Mouse (Mus musculus) T-helper 1 cell (primary cell): ENCODE results near the gene Olfr118.
"Not testable (repeated sequence)": the region's sequence is repeated elsewhere in the genome, so short reads cannot be mapped to it uniquely, and the experiment has no call there.

Source experiments
- in situ Hi-C: fragments of 300-600 bp; cut with MboI, MseI; formaldehyde crosslinking; loops from one replicate; pipeline ENCODE4 v1.15.1; 2025; ENCODE audit warnings: high pct_unique_total_duplicates

Gene Olfr118

DNA sequence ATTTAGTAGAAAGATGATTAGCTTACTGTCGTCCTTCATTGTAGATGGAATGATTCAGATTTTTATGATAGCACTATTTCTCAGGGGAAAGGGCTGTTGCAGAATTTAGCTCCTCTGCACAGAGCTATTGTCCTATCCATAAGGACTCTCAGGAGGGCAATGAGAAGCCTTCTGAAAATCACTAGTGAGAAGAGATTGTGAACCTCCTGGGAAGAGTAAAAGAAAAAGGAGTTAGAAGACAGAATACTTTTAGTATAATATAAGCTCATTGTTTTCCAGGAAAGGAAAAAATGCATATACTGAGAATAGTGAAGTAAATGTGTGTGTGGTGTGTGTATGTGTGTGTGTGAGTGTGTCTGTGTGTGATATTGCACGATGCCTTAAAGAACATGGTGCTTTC is at the start of gene Olfr118:
Olfr118 (plus strand) TSS at position 301 of the 400 bp plus-strand sequence.
- in situ Hi-C loops, result no loop called here

GRCm38 (mm10) chr17:37627009-37627408 is 39.8 kb upstream of the Olfr118 start, which contains the start of the genes Olfr115 and Olfr116:
Olfr115 (minus strand) TSS chr17:37627109.
Olfr116 (minus strand) TSS chr17:37627199.
- in situ Hi-C loops, result no loop called here

DNA sequence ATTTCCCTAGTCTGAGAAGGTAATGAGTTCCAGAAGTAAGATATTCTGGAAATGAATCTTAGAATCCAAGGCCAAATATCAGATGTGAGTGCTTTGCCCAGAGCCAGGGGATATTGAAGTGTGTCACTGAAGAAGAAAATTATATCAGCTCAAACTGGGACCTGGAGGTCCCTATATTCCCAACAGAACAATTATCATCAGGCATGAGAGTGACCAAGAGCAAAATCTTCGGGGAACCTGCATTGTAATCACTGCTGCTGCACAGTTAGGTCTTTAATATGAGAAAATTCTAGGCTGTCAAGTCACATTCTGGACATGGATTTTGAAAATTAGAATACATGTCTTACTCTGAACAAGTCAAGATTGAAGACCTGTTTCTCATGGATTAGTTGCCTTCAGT is 3.1 kb upstream of the Olfr118 start, which contains the start of gene Olfr117:
Olfr117 (minus strand) TSS at position 101 of the 400 bp plus-strand sequence.
- in situ Hi-C loops, result no loop called here

DNA sequence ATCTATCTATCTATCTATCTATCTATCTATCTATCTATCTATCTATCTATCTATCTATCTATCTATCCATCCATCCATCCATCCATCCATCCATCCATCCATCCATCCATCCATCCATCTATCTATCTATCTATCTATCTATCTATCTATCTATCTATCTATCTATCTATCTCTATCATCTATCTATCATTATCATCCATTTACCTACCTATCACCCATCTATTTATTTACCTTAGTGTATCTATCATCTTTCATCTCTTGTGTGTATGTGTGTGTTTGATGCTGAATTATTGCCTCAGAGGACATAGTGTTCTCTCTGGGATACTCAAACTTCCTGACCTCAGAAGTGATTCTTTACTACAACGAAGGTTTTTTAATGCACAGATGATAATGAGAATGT is 29.5 kb downstream of the Olfr118 start, which contains the start of gene Olfr119:
Olfr119 (plus strand) TSS at position 301 of the 400 bp plus-strand sequence.
- in situ Hi-C loops, result not testable (repeated sequence)

DNA sequence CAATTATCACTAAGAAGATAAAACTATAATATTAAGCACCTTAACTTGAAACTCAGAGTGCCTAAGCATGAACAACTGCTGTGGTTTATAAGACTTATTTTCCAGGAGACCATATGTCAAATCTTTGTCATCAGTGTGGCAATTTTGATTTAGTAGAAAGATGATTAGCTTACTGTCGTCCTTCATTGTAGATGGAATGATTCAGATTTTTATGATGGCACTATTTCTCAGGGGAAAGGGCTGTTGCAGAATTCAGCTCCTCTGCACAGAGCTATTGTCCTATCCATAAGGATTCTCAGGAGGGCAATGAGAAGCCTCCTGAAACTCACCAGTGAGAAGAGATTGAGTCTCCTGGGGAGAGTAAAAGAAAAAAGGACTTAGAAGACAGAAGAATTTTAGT is 54.7 kb downstream of the Olfr118 start, which contains the start of gene Olfr120:
Olfr120 (plus strand) TSS at position 301 of the 400 bp plus-strand sequence.
- in situ Hi-C loops, result no loop called here
